Mouse (Mus musculus) c-Kit-positive CD71-positive TER-119-positive erythroid progenitor cells, embryonic 14.5 days (primary cell): ENCODE measurements at regions not wholly inside any gene's neighbourhood (a gene's known extent, or its start where the extent isn't known, plus 50 kb on each side); places are given as distances from the start of the nearest gene placed in this dataset.
A peak's percentile ranks its signal among the peaks of the same experiment; 100 is the strongest.

ENCODE experiments used
- DNase-seq: peaks from one replicate; pipeline ENCODE4 v3.0.0-alpha.2; 2013; ENCODE audit warnings: low spot score

DNA sequence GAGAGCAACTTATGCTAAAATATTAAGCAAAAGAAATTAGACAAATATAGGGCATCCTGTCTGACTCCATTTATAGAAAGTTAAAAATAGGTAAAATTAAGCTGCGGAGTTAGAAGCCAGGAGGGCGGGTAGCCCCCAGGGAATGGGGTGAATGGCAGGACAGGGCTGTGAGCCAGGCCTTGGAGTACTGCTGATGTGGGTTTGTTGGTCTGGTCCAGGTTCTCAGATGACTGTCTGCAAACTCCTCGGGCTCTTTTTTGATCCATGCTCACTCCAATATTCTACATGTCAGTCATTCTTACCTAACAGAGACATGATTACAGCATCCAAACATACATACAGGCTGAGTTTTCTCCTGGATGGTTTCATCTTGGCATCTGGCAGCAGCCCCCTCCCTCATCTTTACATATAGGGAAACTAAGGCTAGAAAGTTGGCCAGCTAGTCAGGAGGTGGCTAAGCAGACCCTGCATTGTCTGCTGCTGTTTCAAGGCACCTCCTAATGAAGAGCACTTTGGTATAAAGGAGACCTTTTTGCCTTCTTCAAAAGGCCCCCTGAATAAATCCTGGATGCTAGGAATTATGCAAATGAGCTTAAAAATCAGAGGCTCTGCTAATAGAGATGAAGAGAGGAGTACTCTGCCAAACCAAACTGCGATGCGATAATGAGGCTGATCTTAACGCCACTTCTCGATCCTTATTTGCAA is 354.4 kb downstream of the Xylt1 start:
- DNase-seq, result no peak

DNA sequence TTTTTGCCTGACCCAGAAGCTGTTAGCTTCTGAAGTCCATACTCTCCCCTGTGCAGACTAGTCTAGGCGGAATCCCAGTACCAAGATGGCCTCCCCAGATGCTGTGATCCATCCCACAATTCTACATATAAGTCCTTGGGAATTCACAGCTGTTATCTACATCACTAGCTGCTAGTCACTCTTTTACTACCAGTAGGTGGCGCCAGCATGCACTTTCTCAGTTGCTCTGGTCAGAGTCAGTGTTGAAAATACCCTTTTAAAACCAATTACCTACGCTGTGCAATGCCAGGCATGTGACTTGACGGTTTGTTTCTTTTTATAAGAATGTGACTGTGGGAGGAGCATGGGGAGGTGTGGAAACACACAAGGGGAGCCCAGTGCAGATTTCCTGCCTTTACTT is 348.3 kb downstream of the Xylt1 start:
- DNase-seq, result peak; percentile 8
